Mouse (Mus musculus) gastrocnemius, adult 2 months (tissue): Measurements from ENCODE around the gene Fastkd2. TPM values are rescaled to one million over a fixed set of nuclear protein-coding genes. Genes with fewer than 3 reads are reported as not detected.

ENCODE experiments used
- DNase-seq: peaks from one replicate; pipeline ENCODE4 v3.0.0; 2022
- H3K27ac ChIP-seq: fragments of 200-600 bp; 2 replicates; pipeline ENCODE4 v1.8.1; 2022; ENCODE audit warnings: mild to moderate bottlenecking
- H3K4me3 ChIP-seq: fragments of 200-600 bp; 2 replicates; pipeline ENCODE4 v1.8.1; 2022; ENCODE audit warnings: mild to moderate bottlenecking, moderate library complexity
- CTCF ChIP-seq: fragments of 200-600 bp; IDR thresholded peaks from 2 replicates; pipeline ENCODE4 v1.8.1; 2022; ENCODE audit warnings: antibody characterized with exemption, mild to moderate bottlenecking, moderate library complexity
- intact Hi-C: fragments of 180-260 bp; cut with DNase I; formaldehyde crosslinking; loops from one replicate; pipeline ENCODE4 v1.15.1; 2025
- long read RNA-seq, 2 experiments: library from polyadenylated mRNA; stranded (forward); transcript quantifications; one replicate each; pipeline ENCODE4 v2.0.0; 2021
- total RNA-seq, 2 experiments: library from RNA; stranded (reverse); gene quantifications; 2 replicates each; pipeline ENCODE4 v1.2.3; 2021

The Fastkd2 gene
- total RNA-seq = 10 to 100 TPM; 17.4 to 24.1 TPM
- long read RNA-seq, experiment 1, full-length matches to known transcripts = 41 of 47 reads
- long read RNA-seq, experiment 1, partial matches to known transcripts = 5 of 47 reads
- long read RNA-seq, experiment 1, other reads (novel, unspliced or antisense) = 1 of 47 reads
- long read RNA-seq, experiment 2, full-length matches to known transcripts = 31 of 39 reads
- long read RNA-seq, experiment 2, partial matches to known transcripts = 5 of 39 reads
- long read RNA-seq, experiment 2, other reads (novel, unspliced or antisense) = 3 of 39 reads

DNA sequence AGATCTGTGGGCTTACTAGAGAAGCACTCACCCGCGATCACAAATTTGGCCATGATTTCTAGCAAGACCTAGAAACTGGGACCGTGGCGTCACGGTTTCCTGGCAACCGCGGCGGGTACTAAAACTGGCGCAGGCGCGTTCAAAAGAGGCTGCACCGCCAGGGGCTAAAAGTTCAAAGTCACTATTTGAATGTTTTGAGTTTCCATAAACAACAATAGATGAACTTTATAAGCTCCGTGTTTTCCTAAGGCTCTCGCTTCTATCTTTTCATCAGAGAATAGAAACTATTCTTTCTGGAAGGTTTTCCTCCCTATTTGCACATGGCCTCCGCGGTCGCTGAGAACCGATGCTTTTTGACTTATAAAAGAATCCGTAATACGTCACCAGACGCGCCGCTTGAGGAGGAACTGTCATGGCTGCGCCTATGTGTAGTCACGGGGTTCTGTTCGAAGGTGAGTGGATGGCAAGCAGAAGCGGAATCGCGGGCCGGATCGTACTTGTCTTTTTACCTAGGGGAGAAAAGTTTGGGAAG lies at the start of gene Fastkd2, which contains the start of gene Mdh1b:
TSS of gene Fastkd2 (plus strand) at position 375 of the 532 bp plus-strand sequence.
TSS of gene Mdh1b (minus strand) at position 79 of the 532 bp plus-strand sequence.
- intact Hi-C loops = no loop called here
- peak; percentile 30 for TF ChIP-seq CTCF
- H3K4me3 ChIP-seq = peak within 1 kb of the TSS; percentile 97
- peak within 1 kb of the TSS; percentile 80 for H3K27ac ChIP-seq
- DNase-seq = peak; percentile 85

- Histone ChIP-seq H3K4me3 (no peak within 1 kb of the TSS), H3K27ac (no peak within 1 kb of the TSS)
- no peak for TF ChIP-seq CTCF
- no peak for DNase-seq
- intact Hi-C loops = no loop called here
These were observed 43.6 kb upstream of the Fastkd2 start, which contains the start of gene Dytn for GRCm38 (mm10) chr1:63686827-63687226. Gene Dytn (minus strand): TSS chr1:63686927.

DNA sequence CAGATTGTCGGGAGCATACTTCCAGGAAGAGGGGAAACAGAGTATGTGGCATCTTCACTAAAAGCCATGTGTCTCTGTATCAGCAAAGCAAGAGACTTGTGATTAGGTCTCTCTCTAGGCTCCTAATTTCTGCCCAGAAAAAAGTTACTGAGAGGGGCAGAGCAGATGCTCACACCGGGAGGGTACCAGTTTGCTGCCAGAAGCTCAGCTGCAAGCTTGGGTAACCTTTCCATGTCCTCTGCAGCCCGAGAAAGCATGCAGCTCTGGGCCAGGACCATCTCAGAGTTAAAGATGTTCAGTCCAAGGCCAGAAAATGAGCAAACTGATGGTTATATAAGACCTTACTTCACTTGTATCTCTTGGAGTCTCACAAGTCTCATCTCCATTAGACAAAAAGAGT lies 33.6 kb upstream of the Fastkd2 start:
- Histone ChIP-seq H3K4me3 (no peak overlapping the region), H3K27ac (no peak overlapping the region)
- no peak for TF ChIP-seq CTCF
- DNase-seq = no peak
- intact Hi-C loops = no loop called here

GRCm38 (mm10) chr1:63705733-63706132 lies 24.7 kb upstream of the Fastkd2 start:
- H3K4me3 ChIP-seq = no peak overlapping the region
- H3K27ac ChIP-seq = no peak overlapping the region
- DNase-seq = no peak
- intact Hi-C loops = no loop called here
- TF ChIP-seq CTCF = no peak

GRCm38 (mm10) chr1:63708876-63709275 lies 21.5 kb upstream of the Fastkd2 start:
- TF ChIP-seq CTCF = no peak
- intact Hi-C loops = no loop called here
- Histone ChIP-seq H3K27ac (no peak overlapping the region), H3K4me3 (no peak overlapping the region)
- DNase-seq = no peak

- Histone ChIP-seq H3K27ac (no peak overlapping the region), H3K4me3 (no peak overlapping the region)
- TF ChIP-seq CTCF = no peak
- no peak for DNase-seq
- intact Hi-C loops = no loop called here
These were observed 10.3 kb upstream of the Fastkd2 start for GRCm38 (mm10) chr1:63720161-63720560.

- Histone ChIP-seq H3K4me3 (peak overlapping the region; percentile 97), H3K27ac (peak overlapping the region; percentile 80)
- no peak for DNase-seq
- no peak for TF ChIP-seq CTCF
- intact Hi-C loops = no loop called here
These were observed 618 bp upstream of the Fastkd2 start for GRCm38 (mm10) chr1:63729796-63730195.

- intact Hi-C loops = no loop called here
These were observed 25.6 kb downstream of the Fastkd2 start for GRCm38 (mm10) chr1:63756005-63756404.

GRCm38 (mm10) chr1:63763212-63763694 lies 32.8 kb downstream of the Fastkd2 start:
- DNase-seq = peak; percentile 21
- intact Hi-C loops = loop anchor here (5.0 kb wide), 1 partner anchor 684 kb away; no protein-coding TSS in a partner anchor
- Histone ChIP-seq H3K27ac (no peak overlapping the region), H3K4me3 (no peak overlapping the region)
- TF ChIP-seq CTCF = peak; percentile 53

More at GRCm38 (mm10) chr1:63756005-63756404, 25.6 kb downstream of the Fastkd2 start:
- H3K4me3 ChIP-seq = no peak overlapping the region
- TF ChIP-seq CTCF = no peak
- DNase-seq = no peak
- H3K27ac ChIP-seq = no peak overlapping the region

DNA sequence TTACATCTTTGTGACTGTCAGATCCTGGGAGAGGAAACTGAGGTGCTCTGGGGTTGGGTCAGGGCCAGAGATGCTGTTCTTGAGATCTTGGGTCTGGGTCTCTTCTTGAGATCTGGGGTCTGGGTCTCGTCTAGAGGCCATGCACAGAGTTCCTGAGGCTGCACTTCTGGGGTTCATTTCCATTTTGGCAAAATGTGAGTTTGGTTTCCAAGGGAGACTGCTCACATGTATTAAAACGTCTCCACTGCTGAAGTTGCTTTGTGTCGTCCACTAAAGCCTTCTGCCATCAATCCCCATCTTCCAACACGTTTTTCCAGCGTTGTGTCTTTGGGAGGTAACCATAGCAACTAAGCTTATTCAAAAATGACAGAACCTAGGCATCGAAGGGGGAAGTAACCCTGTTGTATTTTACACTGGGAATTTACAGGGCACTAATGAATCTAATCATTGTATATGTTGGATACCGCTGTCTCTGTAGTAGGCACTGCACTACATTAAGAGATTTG lies 33.5 kb downstream of the Fastkd2 start:
- intact Hi-C loops = loop anchor here (5.0 kb wide), 1 partner anchor 683 kb away; no protein-coding TSS in a partner anchor
- TF ChIP-seq CTCF = no peak
- DNase-seq = no peak
- Histone ChIP-seq H3K4me3 (no peak overlapping the region), H3K27ac (no peak overlapping the region)

DNA sequence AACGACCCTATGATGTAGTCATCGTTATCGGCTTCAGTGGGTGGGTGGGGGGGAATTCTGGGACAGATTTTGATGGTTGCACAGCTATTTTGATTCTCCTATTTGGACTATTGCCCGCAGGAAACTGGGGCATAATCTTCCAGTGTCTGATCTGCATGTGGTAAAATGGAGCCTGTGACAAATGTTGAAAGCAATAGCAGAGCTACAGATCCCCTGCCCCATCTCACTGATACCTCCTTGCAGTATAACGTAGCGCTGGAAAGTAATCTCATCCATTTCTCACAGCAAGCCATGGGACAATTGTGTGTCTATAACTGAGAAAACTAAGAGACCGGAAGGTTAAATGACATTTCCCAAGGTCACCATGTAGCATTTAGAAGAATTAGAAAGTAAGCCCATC lies 34.0 kb downstream of the Fastkd2 start:
- intact Hi-C loops = loop anchor here (5.0 kb wide), 1 partner anchor 683 kb away; no protein-coding TSS in a partner anchor
- TF ChIP-seq CTCF = no peak

GRCm38 (mm10) chr1:63768112-63768511 lies 37.7 kb downstream of the Fastkd2 start:
- no peak for TF ChIP-seq CTCF
- DNase-seq = peak; percentile 19
- Histone ChIP-seq H3K4me3 (no peak overlapping the region), H3K27ac (no peak overlapping the region)
- intact Hi-C loops = no loop called here

More for the DNA sequence above, 34.0 kb downstream of the Fastkd2 start:
- Histone ChIP-seq H3K4me3 (no peak overlapping the region), H3K27ac (no peak overlapping the region)
- DNase-seq = no peak

DNA sequence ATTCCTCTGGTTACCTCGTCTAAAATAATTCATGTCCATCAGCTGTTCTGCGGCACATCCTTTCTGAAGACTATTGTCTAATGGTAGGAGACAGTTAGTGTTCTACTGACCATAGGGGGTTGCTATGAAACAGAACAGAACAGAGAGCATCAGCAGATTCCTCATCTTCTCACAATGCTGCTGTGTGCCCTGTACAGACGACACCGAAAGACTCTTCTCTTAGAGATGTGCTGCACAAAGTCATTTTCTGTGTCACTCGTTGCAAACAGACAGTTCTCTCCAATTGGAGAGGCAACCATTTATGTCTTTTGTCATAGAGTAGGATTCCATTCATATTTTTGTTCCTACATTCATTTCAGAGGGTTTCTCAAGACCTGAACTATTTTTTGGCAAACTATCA lies 38.8 kb downstream of the Fastkd2 start, which contains the start of gene 4933402D24Rik:
TSS of gene 4933402D24Rik (minus strand) at position 101 of the 400 bp plus-strand sequence.
- H3K27ac ChIP-seq = no peak within 1 kb of the TSS

More for the DNA sequence above, 38.8 kb downstream of the Fastkd2 start, which contains the start of gene 4933402D24Rik:
- intact Hi-C loops = no loop called here
- H3K4me3 ChIP-seq = no peak within 1 kb of the TSS
- no peak for DNase-seq
- no peak for TF ChIP-seq CTCF
